Mouse (Mus musculus) NIH3T3 (cell line): ENCODE results near the gene Tmc8.
"Not testable (repeated sequence)": the region's sequence is repeated elsewhere in the genome, so short reads cannot be mapped to it uniquely, and the experiment has no call there.

Experiments used
- DNase-seq: peaks from one replicate; pipeline ENCODE4 v3.0.0-alpha.2; 2012; ENCODE audit warnings: low read depth

The Tmc8 gene

GRCm38 (mm10) chr11:117825333-117826101 is 43.6 kb downstream of the Tmc8 start, which contains the start of the genes Afmid and Tk1:
TSS of gene Afmid (plus strand) at chr11:117825924.
TSS of gene Tk1 (minus strand) at chr11:117826092.
- DNase-seq, result peak; percentile 94

GRCm38 (mm10) chr11:117826164-117826563 is 44.3 kb downstream of the Tmc8 start:
- peak; percentile 75 for DNase-seq

- DNase-seq, result no peak
These were observed 45.0 kb downstream of the Tmc8 start for GRCm38 (mm10) chr11:117826916-117827315.

- DNase-seq, result no peak
These were observed 45.5 kb downstream of the Tmc8 start for GRCm38 (mm10) chr11:117827386-117827785.

GRCm38 (mm10) chr11:117828149-117828887 is 46.4 kb downstream of the Tmc8 start:
- peak; percentile 63 for DNase-seq

GRCm38 (mm10) chr11:117828888-117829604 is 47.2 kb downstream of the Tmc8 start:
- peak; percentile 62 for DNase-seq

GRCm38 (mm10) chr11:117829671-117830215 is 47.9 kb downstream of the Tmc8 start:
- DNase-seq, result peak; percentile 41

- peak; percentile 45 for DNase-seq
These were observed 48.5 kb downstream of the Tmc8 start for GRCm38 (mm10) chr11:117830401-117830800.

- DNase-seq, result peak; percentile 69
These were observed 50.5 kb downstream of the Tmc8 start for GRCm38 (mm10) chr11:117832086-117832969.

- not testable (repeated sequence) for DNase-seq
These were observed 51.6 kb downstream of the Tmc8 start for GRCm38 (mm10) chr11:117833509-117833908.

- no peak for DNase-seq
These were observed 52.2 kb downstream of the Tmc8 start for GRCm38 (mm10) chr11:117834086-117834485.

- no peak for DNase-seq
These were observed 54.4 kb downstream of the Tmc8 start for GRCm38 (mm10) chr11:117836306-117836705.

- peak; percentile 41 for DNase-seq
These were observed 56.7 kb downstream of the Tmc8 start for GRCm38 (mm10) chr11:117838572-117838971.

GRCm38 (mm10) chr11:117839021-117839420 is 57.1 kb downstream of the Tmc8 start:
- DNase-seq, result no peak

GRCm38 (mm10) chr11:117840910-117841309 is 59.0 kb downstream of the Tmc8 start:
- no peak for DNase-seq
